Mouse (Mus musculus) Patski (cell line): ENCODE data around the gene Per1. TPM values are rescaled to one million over a fixed set of nuclear protein-coding genes. Genes with fewer than 3 reads are reported as not detected.
A peak's percentile ranks its signal among the peaks of the same experiment; 100 is the strongest.

Experiments
- ATAC-seq: fragments of 100-300 bp; one replicate; pipeline ENCODE4 v1.8.0; 2021
- CTCF ChIA-PET: fragments of 350-600 bp; sonication (Branson Sonifier 250); formaldehyde crosslinking; loops from one replicate; lab custom pipeline; 2022; ENCODE audit warnings: inconsistent platforms; lab: Charles Lee
- POLR2A ChIA-PET: fragments of 350-600 bp; sonication (Branson Sonifier 250); formaldehyde crosslinking; loops from one replicate; lab custom pipeline; 2022; ENCODE audit warnings: antibody characterized with exemption, inconsistent platforms; lab: Charles Lee
- DNase-seq: peaks from one replicate; pipeline ENCODE4 v3.0.0-alpha.2; 2011; ENCODE audit warnings: low read depth, low spot score
- H3K27me3 ChIP-seq: fragments of 371-371 bp; one replicate; pipeline ENCODE4 v1.5.1; 2021
- CTCF ChIP-seq: fragments of 100-300 bp; IDR thresholded peaks from one replicate; pipeline ENCODE4 v1.5.1; 2021
- in situ Hi-C: fragments of 300-500 bp; cut with MboI; formaldehyde crosslinking; loops from 3 replicates; pipeline ENCODE4 v1.11.1; 2018; ENCODE audit warnings: low pct_unique_long_range_greater_than_20kb, mixed read lengths
- polyA plus RNA-seq: library from polyadenylated mRNA; unstranded; gene quantifications from one replicate; pipeline ENCODE4 v1.2.3, GENCODE M21; 2021

Per1 gene
- polyA plus RNA-seq, 1 experiment from 2014 or later = 10.8 TPM

GRCm38 (mm10) chr11:69095511-69096231 lies 654 bp downstream of the Per1 start:
- ATAC-seq (no peak), DNase-seq (no peak)
- in situ Hi-C loops = loop anchor here (5.0 to 25.0 kb wide), 2 partner anchors 317 to 892 kb away; partner anchors contain the start of genes Ctdnep1, Elp5, Gabarap and Kdm6b
- no peaks in the 10 kb centered on the region for H3K27me3 ChIP-seq
- CTCF ChIA-PET = interaction anchor here (1.0 to 2.3 kb wide), 6 partner anchors 14 to 162 kb away, joined by 3 to 5 read pairs (median 4); partner anchors contain the start of gene 9130213A22Rik
- POLR2A ChIA-PET = interaction anchor here (0.9 kb wide), 1 partner anchor 16 kb away, joined by 4 read pairs; no protein-coding TSS in a partner anchor
- no peak for TF ChIP-seq CTCF

GRCm38 (mm10) chr11:69096360-69096986 lies 1.5 kb downstream of the Per1 start:
- in situ Hi-C loops = loop anchor here (5.0 to 25.0 kb wide), 2 partner anchors 316 to 891 kb away; partner anchors contain the start of genes Ctdnep1, Elp5, Gabarap and Kdm6b
- no peak for DNase-seq
- H3K27me3 ChIP-seq = no peaks in the 10 kb centered on the region
- TF ChIP-seq CTCF = no peak
- ChIA-PET CTCF (interaction anchor here (1.0 to 1.5 kb wide), 3 partner anchors 14 to 161 kb away, joined by 3 to 5 read pairs (median 3); no protein-coding TSS in a partner anchor), POLR2A (interaction anchor here (0.7 to 1.8 kb wide), 3 partner anchors 9 to 36 kb away, joined by 3 to 6 read pairs (median 3); partner anchors contain the start of gene Borcs6)
- no peak for ATAC-seq

GRCm38 (mm10) chr11:69096987-69097900 lies 2.2 kb downstream of the Per1 start:
- no peak for DNase-seq
- no peaks in the 10 kb centered on the region for H3K27me3 ChIP-seq
- peak; percentile 28 for ATAC-seq
- POLR2A ChIA-PET = interaction anchor here (0.9 to 1.8 kb wide), 2 partner anchors 8 to 37 kb away, joined by 3 to 6 read pairs; partner anchors contain the start of gene Borcs6
- CTCF ChIA-PET = interaction anchor here (1.5 kb wide), 1 partner anchor 13 kb away, joined by 5 read pairs; no protein-coding TSS in a partner anchor
- in situ Hi-C loops = loop anchor here (5.0 to 25.0 kb wide), 2 partner anchors 315 to 890 kb away; partner anchors contain the start of genes Ctdnep1, Elp5, Gabarap and Kdm6b
- no peak for TF ChIP-seq CTCF

GRCm38 (mm10) chr11:69098039-69098761 lies 3.2 kb downstream of the Per1 start:
- in situ Hi-C loops = loop anchor here (5.0 to 25.0 kb wide), 2 partner anchors 314 to 889 kb away; partner anchors contain the start of genes Ctdnep1, Elp5, Gabarap and Kdm6b
- POLR2A ChIA-PET = interaction anchor here (1.8 kb wide), 1 partner anchor 38 kb away, joined by 6 read pairs; the partner anchor contains the start of gene Borcs6

GRCm38 (mm10) chr11:69098762-69099091 lies 3.7 kb downstream of the Per1 start:
- ChIA-PET POLR2A (interaction anchor here (3.3 kb wide), 1 partner anchor 12 kb away, joined by 16 read pairs; no protein-coding TSS in a partner anchor), CTCF (no interaction called here)
- in situ Hi-C loops = loop anchor here (5.0 to 25.0 kb wide), 2 partner anchors 314 to 889 kb away; partner anchors contain the start of genes Ctdnep1, Elp5, Gabarap and Kdm6b
- no peaks in the 10 kb centered on the region for H3K27me3 ChIP-seq
- TF ChIP-seq CTCF = no peak
- peak; percentile 89 for DNase-seq
- ATAC-seq = peak; percentile 9

More at GRCm38 (mm10) chr11:69098039-69098761, 3.2 kb downstream of the Per1 start:
- ATAC-seq (no peak), DNase-seq (no peak)
- CTCF ChIA-PET = interaction anchor here (1.5 kb wide), 1 partner anchor 12 kb away, joined by 5 read pairs; no protein-coding TSS in a partner anchor
- TF ChIP-seq CTCF = no peak
- H3K27me3 ChIP-seq = no peaks in the 10 kb centered on the region

GRCm38 (mm10) chr11:69099177-69099914 lies 4.3 kb downstream of the Per1 start:
- ATAC-seq = no peak
- no peaks in the 10 kb centered on the region for H3K27me3 ChIP-seq
- no peak for TF ChIP-seq CTCF
- in situ Hi-C loops = loop anchor here (5.0 to 25.0 kb wide), 2 partner anchors 313 to 888 kb away; partner anchors contain the start of genes Ctdnep1, Elp5, Gabarap and Kdm6b
- no peak for DNase-seq
- CTCF ChIA-PET = interaction anchor here (0.9 to 1.2 kb wide), 2 partner anchors 32 to 58 kb away, joined by 3 to 4 read pairs; no protein-coding TSS in a partner anchor
- POLR2A ChIA-PET = interaction anchor here (1.1 to 3.3 kb wide), 2 partner anchors 11 to 36 kb away, joined by 6 to 16 read pairs; no protein-coding TSS in a partner anchor

- POLR2A ChIA-PET = interaction anchor here (0.6 to 3.3 kb wide), 3 partner anchors 10 to 36 kb away, joined by 3 to 16 read pairs (median 6); no protein-coding TSS in a partner anchor
- no peak for ATAC-seq
Observed at GRCm38 (mm10) chr11:69099915-69100345, 4.9 kb downstream of the Per1 start.

More at GRCm38 (mm10) chr11:69099915-69100345, 4.9 kb downstream of the Per1 start:
- no peak for DNase-seq
- in situ Hi-C loops = loop anchor here (5.0 to 25.0 kb wide), 2 partner anchors 312 to 887 kb away; partner anchors contain the start of genes Ctdnep1, Elp5, Gabarap and Kdm6b
- H3K27me3 ChIP-seq = no peaks in the 10 kb centered on the region
- CTCF ChIA-PET = interaction anchor here (0.9 to 1.2 kb wide), 2 partner anchors 33 to 59 kb away, joined by 3 to 4 read pairs; no protein-coding TSS in a partner anchor
- TF ChIP-seq CTCF = no peak
